Mouse (Mus musculus) CH12.LX (cell line): Measurements from ENCODE around the gene Gpr108. TPM values are rescaled to one million over a fixed set of nuclear protein-coding genes. Genes with fewer than 3 reads are reported as not detected.

Experiments
- DNase-seq: peaks from one replicate; pipeline ENCODE4 v3.0.0-alpha.2; 2013; ENCODE audit errors: extremely low read depth
- H3K27ac ChIP-seq: 2 replicates; pipeline ENCODE4 v1.5.1; 2012; ENCODE audit warnings: low read depth, mild to moderate bottlenecking, control low read depth, moderate library complexity; ENCODE audit not compliant: insufficient read depth
- H3K27me3 ChIP-seq: replicated peaks from 2 replicates; pipeline ENCODE3; 2012; ENCODE audit warnings: inconsistent platforms
- H3K36me3 ChIP-seq, 2 experiments: replicated peaks in 1 of 2; 2 replicates each; pipeline versions ENCODE3 to v1.6.1; 2012; ENCODE audit warnings: inconsistent platforms in 1 of 2, low read length in 1 of 2, mild to moderate bottlenecking in 1 of 2, mixed read lengths in 1 of 2, moderate library complexity in 1 of 2; ENCODE audit not compliant: control insufficient read depth in 1 of 2, insufficient read depth in 1 of 2
- H3K4me1 ChIP-seq, 2 experiments: 2 replicates each; pipeline ENCODE4 v1.6.1; 2012; ENCODE audit warnings: inconsistent platforms in 1 of 2, moderate library complexity in 1 of 2; ENCODE audit not compliant: insufficient read depth in 2 of 2, control insufficient read depth in 1 of 2
- H3K4me2 ChIP-seq: 2 replicates; pipeline ENCODE4 v1.6.1; 2012; ENCODE audit warnings: low read depth, mild to moderate bottlenecking, control low read depth; ENCODE audit not compliant: poor library complexity, insufficient read depth, severe bottlenecking
- H3K4me3 ChIP-seq, 3 experiments: fragments of 150-350 bp in 1 of 3; sonication (generic) in 1 of 3; replicated peaks in 1 of 3; 2 replicates each; pipeline versions ENCODE3 to v1.5.1; 2011 to 2012; ENCODE audit warnings: low read depth in 2 of 3, low read length in 2 of 3, mild to moderate bottlenecking in 2 of 3, moderate library complexity in 2 of 3, control low read depth in 1 of 3, improper control_type of control experiment in 1 of 3, inconsistent platforms in 1 of 3, mixed read lengths in 1 of 3; ENCODE audit not compliant: poor library complexity in 1 of 3
- H3K79me2 ChIP-seq: replicated peaks from 2 replicates; pipeline ENCODE4 v1.6.1; 2012; ENCODE audit warnings: mild to moderate bottlenecking, moderate library complexity; ENCODE audit not compliant: control insufficient read depth, poor library complexity, insufficient read depth, severe bottlenecking; ENCODE audit errors: extremely low read depth
- H3K9ac ChIP-seq: 2 replicates; pipeline ENCODE4 v1.6.1; 2012; ENCODE audit warnings: low read depth, mild to moderate bottlenecking, control low read depth, moderate library complexity; ENCODE audit not compliant: insufficient read depth
- H3K9me3 ChIP-seq: replicated peaks from 2 replicates; pipeline ENCODE3; 2012; ENCODE audit warnings: low read length, inconsistent platforms, mixed read lengths
- BHLHE40 ChIP-seq: IDR thresholded peaks from 2 replicates; pipeline ENCODE4 v1.6.1; 2011; ENCODE audit warnings: mild to moderate bottlenecking, low read depth, low read length, improper control_type of control experiment
- CHD1 ChIP-seq: IDR thresholded peaks from 2 replicates; pipeline ENCODE4 v1.6.1; 2012; ENCODE audit warnings: low read depth, low read length, improper control_type of control experiment, inconsistent platforms
- E2F4 ChIP-seq: IDR thresholded peaks from 2 replicates; pipeline ENCODE4 v1.6.1; 2011; ENCODE audit warnings: low read depth, low read length, improper control_type of control experiment; ENCODE audit not compliant: insufficient replicate concordance
- ELF1 ChIP-seq: IDR thresholded peaks from 2 replicates; pipeline ENCODE4 v1.6.1; 2014; ENCODE audit warnings: low read depth, mild to moderate bottlenecking, inconsistent platforms, low read length, improper control_type of control experiment
- EP300 ChIP-seq: IDR thresholded peaks from 2 replicates; pipeline ENCODE4 v1.6.1; 2011; ENCODE audit warnings: low read length, improper control_type of control experiment
- ETS1 ChIP-seq: conservative IDR thresholded peaks from 2 replicates; pipeline ENCODE4 v1.6.1; 2012; ENCODE audit warnings: low read depth, mild to moderate bottlenecking, inconsistent platforms, low read length, improper control_type of control experiment, moderate library complexity
- GABPA ChIP-seq: IDR thresholded peaks from 2 replicates; pipeline ENCODE4 v1.6.1; 2012; ENCODE audit warnings: low read depth, low read length, improper control_type of control experiment, inconsistent platforms; ENCODE audit not compliant: insufficient replicate concordance
- HCFC1 ChIP-seq: IDR thresholded peaks from 2 replicates; pipeline ENCODE4 v1.6.1; 2012; ENCODE audit warnings: low read depth, mild to moderate bottlenecking, inconsistent platforms, low read length, improper control_type of control experiment
- IRF4 ChIP-seq: IDR thresholded peaks from 2 replicates; pipeline ENCODE4 v1.6.1; 2014; ENCODE audit warnings: low read depth, mild to moderate bottlenecking, inconsistent platforms, low read length, improper control_type of control experiment
- JUN ChIP-seq: IDR thresholded peaks from 2 replicates; pipeline ENCODE4 v1.6.1; 2011; ENCODE audit warnings: low read depth, mild to moderate bottlenecking, low read length, improper control_type of control experiment, moderate library complexity; ENCODE audit not compliant: insufficient read depth
- JUND ChIP-seq: conservative IDR thresholded peaks from 2 replicates; pipeline ENCODE4 v1.6.1; 2011; ENCODE audit warnings: low read depth, low read length, improper control_type of control experiment
- KAT2A ChIP-seq: IDR thresholded peaks from 2 replicates; pipeline ENCODE4 v1.6.1; 2012; ENCODE audit warnings: low read length, improper control_type of control experiment, inconsistent platforms; ENCODE audit not compliant: insufficient replicate concordance
- MAZ ChIP-seq: IDR thresholded peaks from 2 replicates; pipeline ENCODE4 v1.6.1; 2012; ENCODE audit warnings: low read depth, mild to moderate bottlenecking, inconsistent platforms, low read length, improper control_type of control experiment, moderate library complexity
- MEF2A ChIP-seq: IDR thresholded peaks from 2 replicates; pipeline ENCODE4 v1.6.1; 2014; ENCODE audit warnings: low read depth, mild to moderate bottlenecking, inconsistent platforms, low read length, improper control_type of control experiment, borderline replicate concordance
- MXI1 ChIP-seq: IDR thresholded peaks from 2 replicates; pipeline ENCODE4 v1.6.1; 2011; ENCODE audit warnings: mild to moderate bottlenecking, low read depth, low read length, improper control_type of control experiment
- MYC ChIP-seq: IDR thresholded peaks from 2 replicates; pipeline ENCODE4 v1.6.1; 2011; ENCODE audit warnings: low read depth, mild to moderate bottlenecking, improper control_type of control experiment, low read length
- NRF1 ChIP-seq: IDR thresholded peaks from 2 replicates; pipeline ENCODE4 v1.6.1; 2014; ENCODE audit warnings: low read depth, mild to moderate bottlenecking, inconsistent platforms, low read length, improper control_type of control experiment, moderate library complexity
- PAX5 ChIP-seq: IDR thresholded peaks from 2 replicates; pipeline ENCODE4 v1.6.1; 2012; ENCODE audit warnings: low read length, inconsistent platforms, mixed read lengths
- POLR2A ChIP-seq: IDR thresholded peaks from 2 replicates; pipeline ENCODE4 v1.6.1; 2011; ENCODE audit warnings: low read depth, mild to moderate bottlenecking, improper control_type of control experiment, low read length
- POLR2AphosphoS2 ChIP-seq: IDR thresholded peaks from 2 replicates; pipeline ENCODE4 v1.6.1; 2011; ENCODE audit warnings: low read depth, low read length, improper control_type of control experiment
- RCOR1 ChIP-seq: conservative IDR thresholded peaks from 2 replicates; pipeline ENCODE4 v1.6.1; 2012; ENCODE audit warnings: low read depth, mild to moderate bottlenecking, inconsistent platforms, low read length, improper control_type of control experiment
- SIN3A ChIP-seq: IDR thresholded peaks from 2 replicates; pipeline ENCODE4 v1.6.1; 2012; ENCODE audit warnings: low read length, improper control_type of control experiment, inconsistent platforms
- SMC3 ChIP-seq: IDR thresholded peaks from 2 replicates; pipeline ENCODE4 v1.6.1; 2011; ENCODE audit warnings: low read depth, low read length, improper control_type of control experiment
- TBP ChIP-seq: conservative IDR thresholded peaks from 2 replicates; pipeline ENCODE4 v1.6.1; 2011; ENCODE audit warnings: low read depth, low read length, improper control_type of control experiment
- TCF12 ChIP-seq: IDR thresholded peaks from 2 replicates; pipeline ENCODE4 v1.6.1; 2014; ENCODE audit warnings: low read depth, mild to moderate bottlenecking, inconsistent platforms, low read length, improper control_type of control experiment
- UBTF ChIP-seq: IDR thresholded peaks from 2 replicates; pipeline ENCODE4 v1.6.1; 2012; ENCODE audit warnings: low read depth, mild to moderate bottlenecking, inconsistent platforms, low read length, improper control_type of control experiment, moderate library complexity
- USF1 ChIP-seq: IDR thresholded peaks from 2 replicates; pipeline ENCODE4 v1.6.1; 2014; ENCODE audit warnings: low read depth, mild to moderate bottlenecking, inconsistent platforms, low read length, improper control_type of control experiment
- USF2 ChIP-seq: conservative IDR thresholded peaks from 2 replicates; pipeline ENCODE4 v1.6.1; 2011; ENCODE audit warnings: low read depth, low read length, improper control_type of control experiment
- ZC3H11A ChIP-seq: IDR thresholded peaks from 2 replicates; pipeline ENCODE4 v1.6.1; 2012; ENCODE audit warnings: low read depth, mild to moderate bottlenecking, inconsistent platforms, low read length, improper control_type of control experiment
- ZKSCAN1 ChIP-seq: IDR thresholded peaks from 2 replicates; pipeline ENCODE4 v1.6.1; 2012; ENCODE audit warnings: low read depth, inconsistent platforms, low read length, improper control_type of control experiment, borderline replicate concordance
- ZNF384 ChIP-seq: IDR thresholded peaks from 2 replicates; pipeline ENCODE4 v1.6.1; 2012; ENCODE audit warnings: low read depth, low read length, improper control_type of control experiment, inconsistent platforms
- dilution Hi-C: fragments of 300-500 bp; cut with MboI; formaldehyde crosslinking; loops from 2 replicates; pipeline ENCODE4 v1.14.3; 2020; ENCODE audit warnings: low sequenced_read_pairs; ENCODE audit not compliant: extremely low pct_unique_long_range_greater_than_20kb, extremely low pct_ligation_motif_present
- in situ Hi-C: fragments of 300-500 bp; cut with MboI; formaldehyde crosslinking; loops from 3 replicates; pipeline ENCODE4 v1.14.3; 2019; ENCODE audit warnings: low sequenced_read_pairs, low pct_ligation_motif_present, low pct_unique_long_range_greater_than_20kb, mixed read lengths
- polyA plus RNA-seq: library from polyadenylated mRNA; unstranded; fragments of >175 nt; gene quantifications from 2 replicates; pipeline ENCODE4 v1.2.1, GENCODE M21; 2012; ENCODE audit warnings: low read depth; ENCODE audit not compliant: insufficient read length
- total RNA-seq, 2 experiments: library from RNA; depleted of rRNA; stranded (reverse); fragments of 300-350 nt in 1 of 2; fragments of >200 nt in 1 of 2; gene quantifications; 2 replicates each; pipeline ENCODE4 v1.2.3; 2012 to 2014

The Gpr108 gene
- total and polyA plus RNA-seq, 3 experiments, result 20.2 to 32.0 (median 25.0) TPM

- dilution Hi-C loops, result no loop called here
- Histone ChIP-seq H3K4me3 (no peak overlapping the region), H3K9me3 (peaks cover 5% of the 10 kb centered on the region), H3K4me1 (peaks cover 17 to 54% of the 10 kb centered on the region in 2 experiments), H3K9ac (no peak overlapping the region), H3K4me2 (no peak overlapping the region), H3K27me3 (peaks cover 6% of the 10 kb centered on the region), H3K27ac (no peak overlapping the region), H3K79me2 (no peaks in the 10 kb centered on the region), H3K36me3 (peaks cover 0 to 17% of the 10 kb centered on the region in 2 experiments)
- in situ Hi-C loops, result no loop called here
- TF ChIP-seq MAZ, result no peak
- no peak for TF ChIP-seq NRF1
- TF ChIP-seq SMC3, result no peak
- TF ChIP-seq ELF1, result no peak
- TF ChIP-seq E2F4, result no peak
- no peak for TF ChIP-seq MYC
- no peak for TF ChIP-seq POLR2A
- TF ChIP-seq USF1, result no peak
- no peak for TF ChIP-seq MEF2A
- no peak for TF ChIP-seq IRF4
- TF ChIP-seq SIN3A, result no peak
- DNase-seq, result no peak
These were observed 53.5 kb downstream of the Gpr108 start for GRCm38 (mm10) chr17:57194771-57195170.

GRCm38 (mm10) chr17:57194041-57194507 is 54.2 kb downstream of the Gpr108 start, which contains the start of gene Tnfsf14:
Gene Tnfsf14 (minus strand): TSS chr17:57194177.
- Histone ChIP-seq H3K27ac (0 out of 2 replicates have a peak within 1 kb of the TSS, but pooled peaks have one; percentile 10), H3K9ac (no peak within 1 kb of the TSS)
- TF ChIP-seq UBTF, result no peak
- TF ChIP-seq HCFC1, result no peak
- no peak for TF ChIP-seq KAT2A
- peak; percentile 49; the same call in 1 of the 2 replicates for TF ChIP-seq IRF4
- peak; percentile 85 for TF ChIP-seq TBP
- no peak for TF ChIP-seq JUND
- peak; percentile 44; the same call in 1 of the 2 replicates for TF ChIP-seq JUN
- peak; percentile 98 for TF ChIP-seq TCF12
- no peak for TF ChIP-seq USF1
- TF ChIP-seq ZNF384, result no peak
- TF ChIP-seq NRF1, result no peak
- TF ChIP-seq BHLHE40, result peak; percentile 98
- TF ChIP-seq POLR2AphosphoS2, result no peak
- TF ChIP-seq USF2, result no peak
- 0 out of 2 replicates have a peak, but pooled peaks have one; percentile 72 for TF ChIP-seq CHD1
- TF ChIP-seq GABPA, result no peak
- TF ChIP-seq POLR2A, result peak; percentile 64
- TF ChIP-seq ZKSCAN1, result no peak
- TF ChIP-seq SMC3, result no peak
- 0 out of 2 replicates have a peak, but pooled peaks have one; percentile 52 for TF ChIP-seq MYC
- peak; percentile 92 for TF ChIP-seq ETS1
- TF ChIP-seq E2F4, result no peak
- TF ChIP-seq MEF2A, result peak; percentile 51; the same call in 1 of the 2 replicates
- TF ChIP-seq EP300, result peak; percentile 87
- peak; percentile 56; the same call in 1 of the 2 replicates for TF ChIP-seq MXI1
- TF ChIP-seq PAX5, result no peak
- TF ChIP-seq ZC3H11A, result no peak
- TF ChIP-seq RCOR1, result peak; percentile 70; the same call in 1 of the 2 replicates

More at GRCm38 (mm10) chr17:57194041-57194507, 54.2 kb downstream of the Gpr108 start, which contains the start of gene Tnfsf14:
- Histone ChIP-seq H3K4me2 (peak within 1 kb of the TSS; percentile 39), H3K36me3 (peaks cover 0 to 20% of the 10 kb centered on the region in 2 experiments), H3K4me1 (peaks cover 18 to 60% of the 10 kb centered on the region in 2 experiments), H3K27me3 (peaks cover 6% of the 10 kb centered on the region), H3K79me2 (no peaks in the 10 kb centered on the region), H3K4me3 (peak within 1 kb of the TSS; percentile 43 to 58 (median 53)), H3K9me3 (peaks cover 5% of the 10 kb centered on the region)
- in situ Hi-C loops (no loop called here), dilution Hi-C loops (no loop called here)
- DNase-seq, result peak; percentile 90
